39 mouse cellular contexts compared by ENCODE assay signal in the genomic region with DNA sequence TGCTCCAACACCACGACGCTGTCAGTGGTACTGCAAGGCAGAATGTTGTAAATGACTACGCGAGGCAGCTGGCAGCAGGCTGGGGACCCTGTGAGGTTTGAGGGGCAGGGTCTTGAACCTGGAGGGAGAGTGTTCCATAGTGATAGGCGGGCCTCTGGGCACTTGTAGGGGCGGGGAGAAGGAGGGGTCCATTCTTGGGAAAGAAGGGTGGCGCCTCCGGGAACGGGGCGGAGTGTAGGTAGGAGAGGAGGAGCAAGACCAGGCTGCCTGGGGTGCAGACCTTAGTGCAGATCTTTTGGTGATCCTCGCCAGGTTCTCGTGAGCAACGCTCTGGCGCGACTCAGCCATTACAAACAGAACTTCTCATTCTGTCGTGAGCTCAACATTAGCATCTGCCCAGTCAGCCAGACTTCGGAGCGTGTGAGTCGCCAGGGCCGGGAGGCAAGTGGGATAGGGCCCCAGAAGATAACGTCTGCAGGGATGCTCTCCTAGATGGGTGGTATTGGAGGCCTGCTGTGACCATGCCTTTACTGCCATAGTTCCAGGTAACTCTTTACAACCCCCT. TPM values are rescaled to one million over a fixed set of nuclear protein-coding genes. Genes with fewer than 3 reads are reported as not detected.
A peak's percentile ranks its signal among the peaks of the same experiment; 100 is the strongest.
DNase-seq lines count a peak whose midpoint lies in the region; ATAC-seq and TF ChIP-seq lines count a peak whose summit lies in the region.
"Had no signal": no experiment of that assay in that cellular context is flagged by ENCODE, and none has a peak within 500 bp of the region (broad histone marks: within the 10 kb centered on the region; RNA-seq: fewer than 3 reads in every experiment).

No protein-coding gene starts in this region.

- no peak for TF ChIP-seq POLR2A in lung, adult 2 months (IDR thresholded peaks at IDR 0.05; ENCODE audit: borderline replicate concordance, extremely low read depth, low read depth, low read length)

- no peak for TF ChIP-seq CTCF in lung, adult 2 months (IDR thresholded peaks at IDR 0.05; ENCODE audit: insufficient read depth, low read length)

- no peak overlapping the region for H3K9ac ChIP-seq in kidney, embryonic 14.5 days (ENCODE audit: low read depth, low read length)
- no peak overlapping the region for H3K9ac ChIP-seq in ES-E14 (ENCODE audit: insufficient read depth, low read depth, low read length, poor library complexity, severe bottlenecking)
- no peak overlapping the region for H3K9ac ChIP-seq in forebrain, embryonic 16.5 days (replicated peaks; ENCODE audit: low read depth, low read length)
- no peak overlapping the region for H3K9ac ChIP-seq in hindbrain, embryonic 12.5 days
- H3K9ac ChIP-seq: limb, embryonic 15.5 days; liver, embryonic 15.5 days; lung, embryonic 15.5 days; midbrain, embryonic 13.5 days had no signal

- DNase-seq in kidney, postnatal 14 days: no peak
- DNase-seq in lung, postnatal 10 days: peak; percentile 38
- DNase-seq in lung, adult 2 months: no peak
- DNase-seq in ES-E14 (ENCODE audit: low read depth, low spot score): peak; percentile 75
- DNase-seq: adrenal gland, postnatal 14 days; cerebellum, adult 11 months; cerebellum, adult 9-10 months; cerebellum, postnatal 36 days; gastrocnemius, adult 2 months; gastrocnemius, postnatal 36 days; kidney, adult 9 months; kidney, postnatal 25 days; thymus, adult 18-20 months; thymus, postnatal 25 days had no signal

- H3K4me3 ChIP-seq in kidney, embryonic 14.5 days (ENCODE audit: low read length): no peak overlapping the region
- H3K4me3 ChIP-seq in lung, adult 2 months (replicated peaks; ENCODE audit: extremely low read depth, low read depth, low read length): no peak overlapping the region
- peak overlapping the region in 1 of 2 experiments; percentile 39; a peak in 1 of 4 replicates for H3K4me3 ChIP-seq in ES-E14 (ENCODE audit: insufficient read depth in 1 of 2, low read depth in 1 of 2, low read length in 2 of 2, poor library complexity in 1 of 2, severe bottlenecking in 1 of 2)
- no peak overlapping the region for H3K4me3 ChIP-seq in forebrain, embryonic 16.5 days (replicated peaks; ENCODE audit: low read length)
- H3K4me3 ChIP-seq in hindbrain, embryonic 12.5 days: no peak overlapping the region
- H3K4me3 ChIP-seq: gastrocnemius, adult 2 months; heart, adult 2 months; limb, embryonic 10.5 days; limb, embryonic 15.5 days; liver, embryonic 15.5 days; lung, embryonic 15.5 days; midbrain, embryonic 13.5 days had no signal

- H3K27me3 ChIP-seq in kidney, embryonic 14.5 days (ENCODE audit: control insufficient read depth, insufficient read depth, low read length): no peaks in the 10 kb centered on the region
- no peaks in the 10 kb centered on the region for H3K27me3 ChIP-seq in forebrain, embryonic 16.5 days (replicated peaks; ENCODE audit: control insufficient read depth, insufficient read depth, low read length)
- H3K27me3 ChIP-seq in hindbrain, embryonic 12.5 days: no peaks in the 10 kb centered on the region
- H3K27me3 ChIP-seq: limb, embryonic 15.5 days; liver, embryonic 15.5 days; lung, embryonic 15.5 days; midbrain, embryonic 13.5 days had no signal

- in situ Hi-C loops in ES-E14 (cut with MboI; ENCODE audit: low sequenced_read_pairs in 2 of 2, unreplicated experiment in 2 of 2): no loop called here

- no peaks in the 10 kb centered on the region for H3K9me3 ChIP-seq in kidney, embryonic 14.5 days (ENCODE audit: control insufficient read depth, low read length)
- H3K9me3 ChIP-seq in ES-E14 (ENCODE audit: control insufficient read depth, insufficient read depth, low read depth, low read length): no peaks in the 10 kb centered on the region
- no peaks in the 10 kb centered on the region for H3K9me3 ChIP-seq in forebrain, embryonic 16.5 days (ENCODE audit: control insufficient read depth, low read length)
- no peaks in the 10 kb centered on the region for H3K9me3 ChIP-seq in hindbrain, embryonic 12.5 days (replicated peaks)
- H3K9me3 ChIP-seq: G1E; limb, embryonic 10.5 days; limb, embryonic 15.5 days; liver, embryonic 15.5 days; lung, embryonic 15.5 days; midbrain, embryonic 13.5 days had no signal

- WGBS in kidney, embryonic 14.5 days: 29% methylated on average over 21 of the region's 21 CpGs
- 54% methylated on average over 21 of the region's 21 CpGs for WGBS in lung, adult 2 months
- WGBS in forebrain, embryonic 16.5 days: 35% methylated on average over 21 of the region's 21 CpGs
- WGBS in hindbrain, embryonic 12.5 days: 33% methylated on average over 21 of the region's 21 CpGs

- no peaks in the 10 kb centered on the region for H3K4me1 ChIP-seq in kidney, embryonic 14.5 days (ENCODE audit: control insufficient read depth, insufficient read depth, low read length)
- H3K4me1 ChIP-seq in lung, adult 2 months (ENCODE audit: control insufficient read depth, insufficient read depth, low read length): no peaks in the 10 kb centered on the region
- H3K4me1 ChIP-seq in ES-E14 (ENCODE audit: control insufficient read depth in 2 of 2, insufficient read depth in 2 of 2, low read length in 2 of 2, poor library complexity in 1 of 2): peaks cover 0 to 12% of the 10 kb centered on the region in 2 experiments; a peak in 1 of 4 replicates
- no peaks in the 10 kb centered on the region for H3K4me1 ChIP-seq in forebrain, embryonic 16.5 days (replicated peaks; ENCODE audit: control insufficient read depth, insufficient read depth, low read length)
- H3K4me1 ChIP-seq in hindbrain, embryonic 12.5 days: no peaks in the 10 kb centered on the region
- H3K4me1 ChIP-seq: limb, embryonic 15.5 days; lung, embryonic 15.5 days; midbrain, embryonic 13.5 days had no signal

- peaks cover 38% of the 10 kb centered on the region for H3K36me3 ChIP-seq in kidney, embryonic 14.5 days (ENCODE audit: control insufficient read depth, insufficient read depth, low read length)
- H3K36me3 ChIP-seq in ES-E14 (ENCODE audit: control insufficient read depth, insufficient read depth, low read length, poor library complexity, severe bottlenecking): peaks cover 15% of the 10 kb centered on the region; the same call in 1 of the 2 replicates
- peaks cover 3% of the 10 kb centered on the region; the same call in 1 of the 2 replicates for H3K36me3 ChIP-seq in forebrain, embryonic 16.5 days (ENCODE audit: control insufficient read depth, insufficient read depth)
- H3K36me3 ChIP-seq in hindbrain, embryonic 12.5 days: peaks cover 24% of the 10 kb centered on the region

- 0 out of 2 replicates have a peak, but pooled peaks have one; percentile 43 for ATAC-seq in kidney, embryonic 14.5 days (ENCODE audit: low FRiP score, low TSS enrichment)
- ATAC-seq in forebrain, embryonic 16.5 days: no peak
- ATAC-seq in hindbrain, embryonic 12.5 days (ENCODE audit: low FRiP score): no peak
- ATAC-seq: CD4-positive, CD25-positive, alpha-beta regulatory T cell, adult 4 months; forebrain, embryonic 14.5 days; hindbrain, postnatal 0 days; intestine, postnatal 0 days; midbrain, embryonic 13.5 days had no signal

- H3K27ac ChIP-seq in kidney, embryonic 14.5 days (ENCODE audit: low read depth, low read length): no peak overlapping the region
- no peak overlapping the region for H3K27ac ChIP-seq in ES-E14 (ENCODE audit: insufficient read depth, low read depth, low read length, poor library complexity, severe bottlenecking)
- no peak overlapping the region for H3K27ac ChIP-seq in forebrain, embryonic 16.5 days (ENCODE audit: low read length)
- no peak overlapping the region for H3K27ac ChIP-seq in hindbrain, embryonic 12.5 days
- H3K27ac ChIP-seq: gastrocnemius, adult 2 months; heart, adult 2 months; hindbrain, postnatal 0 days; limb, embryonic 10.5 days; limb, embryonic 15.5 days; liver, embryonic 15.5 days; lung, embryonic 15.5 days; macrophage; midbrain, embryonic 13.5 days had no signal

- H3K4me2 ChIP-seq in kidney, embryonic 14.5 days (replicated peaks; ENCODE audit: low read depth, low read length): no peak overlapping the region
- H3K4me2 ChIP-seq in forebrain, embryonic 16.5 days (ENCODE audit: low read length): no peak overlapping the region
- no peak overlapping the region for H3K4me2 ChIP-seq in hindbrain, embryonic 12.5 days (replicated peaks)
- H3K4me2 ChIP-seq: limb, embryonic 15.5 days; liver, embryonic 15.5 days; lung, embryonic 15.5 days; midbrain, embryonic 13.5 days had no signal

RNA-seq across cellular contexts. Expression of a gene that starts 8.5 kb away (rescaled TPM):
- polyA plus RNA-seq in kidney, embryonic 14.5 days (2014; fragmentation: Nextera tagmentation; extraction: Ambion mirVana): 23.3 and 33.9 TPM in 2 replicates
- 74.1 and 87.1 TPM in 2 replicates for polyA plus RNA-seq in lung, adult 2 months (2012; rRNA removed)
- 40.2 and 78.2 TPM in 2 replicates for total RNA-seq in ES-E14 (2012; rRNA removed)
- 15.6 and 17.7 TPM in 2 replicates for polyA plus RNA-seq in forebrain, embryonic 16.5 days (2015; fragmentation: Nextera tagmentation; extraction: Ambion mirVana)
- 19.7 and 22.4 TPM in 2 replicates for polyA plus RNA-seq in hindbrain, embryonic 12.5 days (2016; fragmentation: Nextera tagmentation; extraction: Ambion mirVana)

RNA-seq across cellular contexts. Expression of a gene that starts 10.5 kb away (rescaled TPM):
- 43.4 and 44.9 TPM in 2 replicates for polyA plus RNA-seq in kidney, embryonic 14.5 days (2014; fragmentation: Nextera tagmentation; extraction: Ambion mirVana)
- polyA plus RNA-seq in lung, adult 2 months (2012; rRNA removed): 21.2 and 33.1 TPM in 2 replicates
- total RNA-seq in ES-E14 (2012; rRNA removed): 26.4 and 32.6 TPM in 2 replicates
- 53.1 and 61.1 TPM in 2 replicates for polyA plus RNA-seq in forebrain, embryonic 16.5 days (2015; fragmentation: Nextera tagmentation; extraction: Ambion mirVana)
- 46.0 and 48.4 TPM in 2 replicates for polyA plus RNA-seq in hindbrain, embryonic 12.5 days (2016; fragmentation: Nextera tagmentation; extraction: Ambion mirVana)

RNA-seq across cellular contexts. Expression of a gene that starts 11.1 kb away (rescaled TPM):
- 161 and 174 TPM in 2 replicates for polyA plus RNA-seq in kidney, embryonic 14.5 days (2014; fragmentation: Nextera tagmentation; extraction: Ambion mirVana)
- 97.1 and 120 TPM in 2 replicates for polyA plus RNA-seq in lung, adult 2 months (2012; rRNA removed)
- total RNA-seq in ES-E14 (2012; rRNA removed): 24.9 and 27.6 TPM in 2 replicates
- polyA plus RNA-seq in forebrain, embryonic 16.5 days (2015; fragmentation: Nextera tagmentation; extraction: Ambion mirVana): 129 and 133 TPM in 2 replicates
- 93.6 and 108 TPM in 2 replicates for polyA plus RNA-seq in hindbrain, embryonic 12.5 days (2016; fragmentation: Nextera tagmentation; extraction: Ambion mirVana)

RNA-seq across cellular contexts. Expression of a gene that starts 20.1 kb away (rescaled TPM):
- 74.4 and 85.8 TPM in 2 replicates for polyA plus RNA-seq in kidney, embryonic 14.5 days (2014; fragmentation: Nextera tagmentation; extraction: Ambion mirVana)
- 45.9 and 49.9 TPM in 2 replicates for polyA plus RNA-seq in lung, adult 2 months (2012; rRNA removed)
- total RNA-seq in ES-E14 (2012; rRNA removed): 54.1 and 63.1 TPM in 2 replicates
- polyA plus RNA-seq in forebrain, embryonic 16.5 days (2015; fragmentation: Nextera tagmentation; extraction: Ambion mirVana): 87.2 and 98.7 TPM in 2 replicates
- 69.2 and 76.9 TPM in 2 replicates for polyA plus RNA-seq in hindbrain, embryonic 12.5 days (2016; fragmentation: Nextera tagmentation; extraction: Ambion mirVana)

RNA-seq across cellular contexts. Expression of a gene that starts 23.8 kb away (rescaled TPM):
- 1.1 TPM in 1 of 2 replicates, not detected in the other for polyA plus RNA-seq in kidney, embryonic 14.5 days (2014; fragmentation: Nextera tagmentation; extraction: Ambion mirVana)
- not detected in 2 replicates for polyA plus RNA-seq in lung, adult 2 months (2012; rRNA removed)
- not detected in 2 replicates for total RNA-seq in ES-E14 (2012; rRNA removed)
- polyA plus RNA-seq in forebrain, embryonic 16.5 days (2015; fragmentation: Nextera tagmentation; extraction: Ambion mirVana): 0.84 TPM in 1 of 2 replicates, not detected in the other
- polyA plus RNA-seq in hindbrain, embryonic 12.5 days (2016; fragmentation: Nextera tagmentation; extraction: Ambion mirVana): 0.85 and 1.2 TPM in 2 replicates
- total RNA-seq: adrenal gland, postnatal 14 days; gastrocnemius, adult 2 months; gastrocnemius, postnatal 36 days; heart, adult 2 months; heart, postnatal 25 days; hindbrain, postnatal 0 days; left cerebral cortex, postnatal 10 days; megakaryocyte-erythroid progenitor cell, adult 5-6 weeks; monocyte, adult 5-6 weeks had no signal
- polyA plus RNA-seq: embryonic facial prominence, embryonic 11.5 days; forebrain, embryonic 14.5 days; frontal cortex, adult 2 months; heart, adult 2 months; heart, embryonic 14.5 days; hindbrain, embryonic 11.5 days; limb, embryonic 10.5 days; limb, embryonic 15.5 days; liver, embryonic 15.5 days; lung, embryonic 15.5 days; macrophage; neural tube, embryonic 14.5 days; stomach, embryonic 14.5 days had no signal

Comparison
In these comparisons a context has a peak if more than half of its experiments do, and no peak if none do; other contexts are left out.
1. DNase-seq: peak in lung, postnatal 10 days (single experiment) and ES-E14 (single experiment); none in kidney, postnatal 14 days (single experiment) and lung, adult 2 months (single experiment).